Mouse (Mus musculus) cortical plate, adult 2 months (tissue): ENCODE results near the gene Selenbp2.
"Not testable (repeated sequence)": the region's sequence is repeated elsewhere in the genome, so short reads cannot be mapped to it uniquely, and the experiment has no call there.

Experiments used
- CTCF ChIP-seq: fragments of 200-500 bp; IDR thresholded peaks from 2 replicates; pipeline ENCODE4 v1.5.1; 2011; ENCODE audit warnings: mild to moderate bottlenecking, control low read depth, low read length; ENCODE audit not compliant: insufficient read depth; ENCODE audit errors: extremely low read depth
- POLR2A ChIP-seq: fragments of 200-500 bp; IDR thresholded peaks from 2 replicates; pipeline ENCODE4 v1.6.1; 2011; ENCODE audit warnings: mild to moderate bottlenecking, low read length, control low read depth; ENCODE audit not compliant: insufficient read depth; ENCODE audit errors: extremely low read depth

DNA sequence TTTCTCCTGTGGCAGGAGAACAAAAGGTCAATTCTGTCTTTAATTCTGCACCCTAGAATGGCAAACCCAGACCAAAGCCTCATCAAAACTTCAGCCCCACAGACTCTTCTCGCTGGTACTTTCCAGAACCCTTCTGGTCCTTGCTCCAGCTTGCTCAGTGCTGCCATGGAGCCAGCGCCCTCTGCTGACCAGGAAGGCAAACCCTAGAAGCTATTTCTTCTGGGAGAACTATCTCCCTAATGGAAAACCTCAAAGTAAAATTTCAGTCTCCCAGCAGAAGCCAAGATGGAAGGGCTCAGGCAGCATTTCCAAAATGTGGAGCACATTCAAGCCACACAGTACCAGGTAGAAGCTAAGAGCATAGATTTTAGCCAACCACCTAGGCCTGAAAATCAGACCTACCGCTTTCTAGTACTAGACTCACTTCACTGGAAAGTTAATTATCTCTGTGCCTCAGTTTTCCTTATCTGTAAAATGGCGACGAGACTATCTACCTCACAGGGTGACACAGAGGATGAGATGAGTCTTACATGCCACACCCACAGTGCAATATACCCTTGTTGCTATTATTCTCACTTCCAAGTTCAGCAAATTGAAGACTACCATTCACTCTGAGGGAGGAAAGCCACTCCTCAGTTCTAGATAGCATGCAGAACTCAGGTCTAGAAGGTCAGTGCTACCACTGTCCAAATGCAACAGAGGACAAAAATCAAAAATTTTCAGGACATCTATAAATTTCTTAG lies 28.1 kb upstream of the Selenbp2 start:
- not testable (repeated sequence) for TF ChIP-seq POLR2A, CTCF
